8 mouse cellular contexts compared by ENCODE assay signal in the genomic region with DNA sequence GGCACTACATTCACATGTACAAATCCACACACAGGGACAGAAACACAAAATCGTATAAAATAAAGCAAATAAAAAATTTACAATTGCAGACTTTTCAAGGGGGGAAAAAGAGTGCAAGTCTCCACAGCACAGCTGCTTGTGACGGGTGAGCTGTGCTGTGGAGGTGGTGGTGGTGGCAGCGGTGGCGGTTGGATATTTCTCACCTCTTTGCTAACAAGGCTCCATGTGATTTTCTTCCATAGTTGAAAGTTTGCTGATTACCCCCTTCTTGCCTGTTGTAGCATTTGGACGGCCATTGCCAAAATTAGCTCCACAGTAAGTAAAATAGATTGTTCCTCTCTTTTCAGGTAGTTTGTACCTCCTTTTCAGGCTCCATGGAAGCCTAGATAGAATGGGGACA. TPM values are rescaled to one million over a fixed set of nuclear protein-coding genes. Genes with fewer than 3 reads are reported as not detected.
DNase-seq lines count a peak whose midpoint lies in the region; ATAC-seq and TF ChIP-seq lines count a peak whose summit lies in the region.

Gene Casc3, plus strand, starts transcription at position 301 of the 400 bp plus-strand sequence.

- H3K27ac ChIP-seq in thymus, adult 2 months (ENCODE audit: control insufficient read depth, insufficient read depth, low read length): no peak within 1 kb of the TSS
- no peak within 1 kb of the TSS for H3K27ac ChIP-seq in limb, embryonic 12.5 days
- H3K27ac ChIP-seq in olfactory bulb, adult 2 months (ENCODE audit: insufficient read depth, low read depth, low read length): no peak within 1 kb of the TSS

- DNase-seq in thymus, adult 2 months: no peak
- DNase-seq in thymus, postnatal 14 days: no peak
- DNase-seq in heart, postnatal 25 days (ENCODE audit: low spot score): no peak
- no peak for DNase-seq in cerebellum, adult 18-20 months
- no peak for DNase-seq in kidney, postnatal 25 days

- peaks cover 63% of the 10 kb centered on the region for H3K36me3 ChIP-seq in thymus, adult 2 months (ENCODE audit: control insufficient read depth, insufficient read depth, low read length)
- H3K36me3 ChIP-seq in limb, embryonic 12.5 days: peaks cover 86% of the 10 kb centered on the region

- H3K9me3 ChIP-seq in limb, embryonic 12.5 days: no peaks in the 10 kb centered on the region

- TF ChIP-seq CTCF in thymus, adult 2 months (IDR thresholded peaks at IDR 0.05; ENCODE audit: borderline replicate concordance, control insufficient read depth, extremely low read depth, insufficient read depth, low read length, poor library complexity): no peak
- TF ChIP-seq CTCF in olfactory bulb, adult 2 months (IDR thresholded peaks at IDR 0.05; ENCODE audit: insufficient read depth, low read depth, low read length): no peak

- H3K27me3 ChIP-seq in thymus, adult 2 months (ENCODE audit: control insufficient read depth, insufficient read depth, low read length): no peaks in the 10 kb centered on the region
- no peaks in the 10 kb centered on the region for H3K27me3 ChIP-seq in limb, embryonic 12.5 days

- no peaks in the 10 kb centered on the region for H3K4me1 ChIP-seq in thymus, adult 2 months (replicated peaks; ENCODE audit: control insufficient read depth, insufficient read depth, low read length)
- 0 out of 2 replicates have a peak, but pooled peaks cover 6% of the 10 kb centered on the region for H3K4me1 ChIP-seq in limb, embryonic 12.5 days (replicated peaks)
- no peaks in the 10 kb centered on the region for H3K4me1 ChIP-seq in olfactory bulb, adult 2 months (ENCODE audit: control insufficient read depth, insufficient read depth, low read length)

- over 99% methylated on average over 5 of the region's 5 CpGs for WGBS in thymus, adult 2 months
- WGBS in limb, embryonic 12.5 days: 91% methylated on average over 5 of the region's 5 CpGs
- WGBS in olfactory bulb, adult 2 months: 75% methylated on average over 5 of the region's 5 CpGs

- no peak within 1 kb of the TSS for H3K9ac ChIP-seq in limb, embryonic 12.5 days (replicated peaks)

- no peak within 1 kb of the TSS for H3K4me2 ChIP-seq in limb, embryonic 12.5 days

- no peak for ATAC-seq in erythroid progenitor cell, adult 5-6 weeks (replicated peaks; ENCODE audit: low FRiP score, poor library complexity, severe bottlenecking)
- ATAC-seq in limb, embryonic 12.5 days (ENCODE audit: insufficient number of reproducible peaks, insufficient read depth, low FRiP score, low TSS enrichment, low read depth): no peak

- H3K4me3 ChIP-seq in thymus, adult 2 months (ENCODE audit: control insufficient read depth, insufficient read depth, low read length): no peak within 1 kb of the TSS
- H3K4me3 ChIP-seq in limb, embryonic 12.5 days (replicated peaks): no peak within 1 kb of the TSS
- H3K4me3 ChIP-seq in olfactory bulb, adult 2 months (ENCODE audit: insufficient read depth, low read depth, low read length): no peak within 1 kb of the TSS

- intact Hi-C loops in heart, postnatal 25 days (cut with DNase I): no loop called here

- no peak for TF ChIP-seq POLR2A in thymus, adult 2 months (IDR thresholded peaks at IDR 0.05; ENCODE audit: control insufficient read depth, extremely low read depth, insufficient read depth, low read length, poor library complexity)
- no peak for TF ChIP-seq POLR2A in olfactory bulb, adult 2 months (IDR thresholded peaks at IDR 0.05; ENCODE audit: insufficient read depth, low read depth, low read length)

RNA-seq across cellular contexts. Expression of gene Casc3, which starts in this region (rescaled TPM):
- 66.5 and 72.2 TPM in 2 replicates for polyA plus RNA-seq in thymus, adult 2 months (2012; rRNA removed)
- 41.8 and 60.4 TPM in 2 replicates for total RNA-seq in erythroid progenitor cell, adult 5-6 weeks (2015; ENCODE audit: low replicate concordance)
- 59.2 and 92.7 TPM in 2 replicates for total RNA-seq in erythroid progenitor cell, adult 5-6 weeks (2017; ENCODE audit: low replicate concordance)
- 10 to 100 TPM; 22.4 to 25.5 TPM for total RNA-seq in heart, postnatal 25 days (2021)
- 48.1 and 54.1 TPM in 2 replicates for polyA plus RNA-seq in limb, embryonic 12.5 days (2016; fragmentation: Nextera tagmentation; extraction: Ambion mirVana)
- polyA plus RNA-seq in olfactory bulb, adult 2 months (2012; ENCODE audit: insufficient read depth, insufficient read length, low replicate concordance, missing spikeins): not detected in 2 replicates
